Mouse (Mus musculus) heart, adult 11 months (tissue): ENCODE measurements at regions not wholly inside any gene's neighbourhood (a gene's known extent, or its start where the extent isn't known, plus 50 kb on each side); places are given as distances from the start of the nearest gene placed in this dataset.

Experiments used
- DNase-seq: peaks from one replicate; pipeline ENCODE4 v3.0.0; 2022

DNA sequence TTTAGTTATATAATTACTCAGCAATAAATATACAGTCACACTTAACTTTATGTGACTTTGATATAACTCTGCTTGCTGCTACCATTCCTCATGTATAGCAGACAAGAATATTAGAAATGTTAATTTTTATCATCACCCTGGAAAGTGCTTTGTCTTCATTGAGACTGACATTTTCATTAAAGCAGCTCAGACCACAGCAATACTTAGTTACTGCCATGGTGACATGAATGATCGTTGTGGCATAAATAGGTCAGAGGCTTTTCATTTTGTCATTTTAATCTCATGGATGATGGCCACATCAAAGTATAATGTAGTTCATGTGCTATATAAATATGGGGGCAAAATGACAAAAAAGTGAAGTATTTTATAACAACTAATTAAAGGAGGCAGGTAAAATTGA lies 498.1 kb downstream of the Slc22a22 start:
- DNase-seq: no peak

GRCm38 (mm10) chr15:56975446-56976433 lies 501.7 kb downstream of the Slc22a22 start:
- no peak for DNase-seq

DNA sequence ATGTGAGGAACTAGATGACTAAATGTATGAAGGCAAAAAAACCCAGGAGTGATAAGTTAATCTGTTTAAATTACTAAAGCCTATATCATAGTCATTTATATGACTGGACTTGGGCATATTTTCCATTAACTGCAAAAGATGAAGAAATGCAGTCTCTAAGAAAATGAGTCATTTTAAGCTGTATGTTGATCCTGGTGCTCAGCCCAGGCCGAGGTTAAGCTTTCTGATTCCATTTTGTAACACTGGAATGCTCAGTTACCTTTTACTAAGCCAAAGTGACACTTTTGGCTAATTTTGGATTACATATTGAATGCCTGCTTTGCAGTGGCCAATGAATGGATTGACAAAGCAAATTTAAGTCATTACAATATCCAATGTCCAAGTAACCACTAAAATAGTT lies 507.3 kb downstream of the Slc22a22 start:
- DNase-seq: no peak

DNA sequence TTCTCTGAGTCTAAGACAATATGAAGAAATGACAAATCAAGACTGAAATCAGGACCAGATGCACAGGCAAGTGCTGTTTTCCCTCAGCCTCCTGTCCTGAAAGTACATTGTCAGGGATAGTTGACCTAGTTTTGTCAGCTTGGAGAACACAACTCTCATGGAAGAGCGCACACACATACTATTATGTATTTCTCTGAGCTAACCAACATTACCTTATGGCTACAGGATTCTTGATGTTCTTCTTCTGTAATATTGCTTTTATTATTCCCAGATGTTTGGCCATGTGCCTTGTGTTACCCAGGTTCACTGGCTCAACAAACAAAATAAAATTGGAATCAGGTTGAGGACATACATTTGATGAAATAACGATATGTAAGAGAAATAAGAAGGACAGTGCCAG lies 521.1 kb downstream of the Slc22a22 start:
- DNase-seq: no peak

DNA sequence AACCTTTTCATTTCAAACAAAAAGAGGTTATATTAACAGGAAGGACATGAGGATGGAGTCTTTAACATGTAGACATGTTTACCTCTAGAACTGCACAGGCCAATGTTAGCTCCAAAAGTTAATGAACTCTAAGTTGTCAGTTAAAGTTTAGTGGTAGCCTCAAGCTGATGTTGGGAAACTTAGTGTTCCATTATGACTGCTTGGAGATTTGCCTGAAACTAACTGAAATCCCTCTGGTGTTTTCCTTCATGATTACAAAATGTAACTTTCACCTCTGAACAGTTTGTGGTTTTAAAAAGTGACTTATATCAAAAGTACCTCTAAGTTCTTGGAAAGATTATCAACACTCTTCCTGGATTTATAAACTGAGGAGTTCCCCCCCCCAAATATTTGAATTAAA lies 525.2 kb downstream of the Slc22a22 start:
- DNase-seq: no peak

- no peak for DNase-seq
Measured at GRCm38 (mm10) chr15:56950824-56951223, 526.6 kb downstream of the Slc22a22 start.

DNA sequence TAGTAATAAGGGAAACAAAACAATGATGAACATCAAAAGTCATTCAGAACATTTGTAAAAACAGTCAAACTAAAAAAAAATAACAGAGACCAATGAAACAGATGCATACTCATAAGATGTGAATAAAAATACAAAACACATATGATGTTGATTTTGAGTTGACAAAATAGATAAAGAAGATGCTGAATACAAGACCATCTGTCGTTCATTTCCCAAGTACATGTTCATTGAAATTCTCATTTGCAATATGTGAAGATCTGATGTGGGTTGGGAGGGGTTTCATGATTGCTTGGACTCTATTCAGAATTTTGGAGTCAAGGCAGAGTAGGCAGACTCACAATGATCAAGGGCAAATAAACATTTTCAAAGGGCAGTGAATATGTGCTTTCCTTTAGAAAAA lies 536.5 kb downstream of the Slc22a22 start:
- DNase-seq: no peak

- no peak for DNase-seq
Measured at GRCm38 (mm10) chr15:56896553-56896952, 580.9 kb downstream of the Slc22a22 start.

DNA sequence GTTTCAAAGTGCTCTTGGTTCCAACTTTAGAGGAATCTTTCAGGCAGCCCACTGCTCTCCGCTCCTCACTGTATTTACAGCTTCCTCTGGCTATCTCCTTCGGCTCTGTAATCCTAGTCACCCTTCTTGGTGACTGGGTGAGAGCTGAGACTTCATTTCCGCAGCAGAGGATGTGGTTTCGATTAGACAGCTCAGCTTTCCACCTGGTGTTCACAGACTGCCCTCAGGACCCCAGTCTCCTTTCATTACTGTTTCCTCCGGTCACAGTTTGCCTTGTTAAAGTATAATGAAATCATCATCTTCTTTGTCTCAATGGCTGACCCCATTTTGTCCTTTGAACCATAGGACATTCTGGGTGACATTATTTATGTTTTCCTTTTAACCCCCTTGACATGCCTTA lies 595.9 kb downstream of the Slc22a22 start:
- DNase-seq: no peak

GRCm38 (mm10) chr15:56865879-56866278 lies 611.5 kb downstream of the Slc22a22 start:
- no peak for DNase-seq

GRCm38 (mm10) chr15:56865035-56865804 lies 612.2 kb downstream of the Slc22a22 start:
- DNase-seq: no peak

DNA sequence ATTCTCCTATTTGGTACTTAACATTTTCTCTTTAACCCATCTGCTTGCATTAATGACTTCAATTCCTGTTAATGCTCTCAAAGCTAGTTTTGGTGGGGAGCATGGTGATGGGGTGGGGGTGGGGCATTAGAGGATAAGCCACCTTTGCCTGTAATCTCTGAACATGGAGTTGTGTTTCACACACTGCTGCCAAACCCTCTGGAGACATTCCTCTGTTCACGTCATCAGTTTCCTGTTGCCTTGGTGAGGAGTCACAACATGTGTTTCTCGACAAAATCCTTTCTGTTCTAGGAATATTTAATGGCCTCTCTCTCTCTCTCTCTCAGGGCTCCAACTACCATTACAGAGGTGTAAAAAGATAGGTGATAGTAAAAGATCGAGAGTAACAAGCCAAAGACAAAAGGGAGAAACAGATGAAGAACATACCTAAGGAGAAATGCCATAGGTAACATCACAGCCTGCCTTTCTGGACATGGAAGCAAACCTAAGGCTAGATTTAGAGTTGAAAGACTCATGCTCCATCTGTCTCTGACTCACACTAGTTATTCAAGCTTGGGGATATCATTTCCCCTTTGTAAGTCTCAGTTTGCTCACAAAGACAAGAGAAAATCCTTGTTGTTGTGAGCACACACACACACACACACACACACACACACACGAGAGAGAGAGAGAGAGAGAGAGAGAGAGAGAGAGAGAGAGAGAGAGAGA lies 618.6 kb downstream of the Slc22a22 start:
- no peak for DNase-seq

DNA sequence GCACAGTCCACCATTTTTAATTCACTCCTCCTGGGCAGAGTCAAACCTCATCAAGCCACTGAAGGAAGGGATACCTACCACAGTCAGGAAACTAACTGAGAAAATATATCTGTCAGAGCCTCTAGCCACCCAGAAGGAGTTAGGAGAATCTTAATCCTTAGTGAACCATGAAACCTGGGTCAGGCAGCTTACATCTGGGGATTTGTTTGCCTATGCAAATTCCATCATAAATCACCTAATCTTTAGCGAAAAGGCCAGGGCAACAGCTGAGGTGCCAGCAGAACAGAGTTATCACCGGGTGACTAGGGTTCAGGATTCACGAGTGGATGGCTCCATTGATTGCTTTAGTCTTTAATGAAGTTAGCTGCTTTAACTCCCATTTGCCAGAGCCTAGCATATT lies 619.3 kb downstream of the Slc22a22 start:
- DNase-seq: no peak

DNA sequence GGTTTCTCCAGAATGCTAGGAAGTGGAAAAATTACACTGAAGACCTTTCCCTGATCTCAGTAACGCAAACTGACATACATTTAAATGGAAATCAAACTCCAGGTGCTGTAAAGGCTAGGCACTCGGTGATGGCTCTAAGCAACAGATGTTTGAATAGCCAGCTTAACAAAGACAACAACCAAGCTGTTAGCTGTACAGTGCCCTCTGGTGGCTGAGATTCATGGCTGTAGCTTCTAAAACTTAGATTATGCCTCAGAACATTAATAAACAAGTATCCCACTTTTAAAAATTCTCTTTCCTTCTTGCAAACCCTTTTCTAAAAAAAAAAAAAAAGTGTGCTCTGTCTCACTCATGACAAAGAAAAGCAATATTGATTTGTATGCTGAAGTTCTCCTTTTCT lies 621.4 kb downstream of the Slc22a22 start:
- DNase-seq: peak; percentile 84

- DNase-seq: no peak
Measured at GRCm38 (mm10) chr15:56853106-56853505, 624.3 kb downstream of the Slc22a22 start.

DNA sequence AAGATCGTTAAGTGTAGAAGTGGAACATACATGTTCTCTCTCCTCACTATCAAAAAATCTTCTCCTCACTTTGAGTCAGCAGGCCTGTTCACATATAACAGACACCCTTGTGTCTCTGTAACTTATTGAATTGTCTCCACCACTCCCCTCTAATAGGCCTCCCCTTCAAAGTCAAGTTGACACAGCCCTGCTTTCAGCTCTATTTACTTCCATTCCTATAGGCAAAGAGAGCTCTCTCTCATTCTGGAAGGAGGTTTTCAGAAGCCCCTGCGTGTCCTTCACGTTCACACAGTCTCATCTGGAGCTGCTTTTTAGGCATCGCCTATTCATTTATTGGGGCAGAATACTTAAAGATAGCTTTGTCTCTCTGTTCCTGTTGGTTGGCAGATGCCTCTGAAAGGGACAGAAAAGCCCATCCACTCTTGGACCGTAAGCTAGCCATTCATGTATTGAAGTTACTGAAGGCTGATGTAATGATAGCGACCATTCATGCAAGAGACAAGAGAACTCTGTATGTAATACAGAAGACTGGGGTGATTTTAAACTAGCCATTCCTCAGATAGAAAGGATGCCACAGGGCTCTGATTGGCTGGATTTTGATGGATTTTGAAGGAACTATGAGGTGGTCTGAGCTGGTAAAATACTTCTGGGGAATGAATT lies 629.8 kb downstream of the Slc22a22 start:
- no peak for DNase-seq

- no peak for DNase-seq
Measured at GRCm38 (mm10) chr15:56844574-56844973, 632.9 kb downstream of the Slc22a22 start.

DNA sequence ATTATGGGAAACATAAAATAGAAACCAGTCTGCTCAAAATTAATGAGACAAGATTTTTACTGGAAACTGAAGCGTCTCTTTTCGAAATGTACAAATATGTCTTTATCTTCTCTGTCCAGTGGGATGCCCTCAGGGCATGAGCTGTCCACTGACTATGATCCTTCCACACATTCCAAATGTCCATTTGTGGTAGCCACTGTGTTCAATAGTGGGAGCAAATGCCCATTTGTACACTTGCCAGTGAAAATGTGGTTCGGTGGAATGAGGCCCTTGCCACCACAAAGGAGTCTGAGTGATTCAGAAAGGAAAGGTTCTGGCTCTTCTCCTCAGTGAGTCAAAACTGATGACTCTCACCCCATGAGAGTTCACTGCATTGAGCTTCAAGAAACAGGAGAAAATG lies 635.9 kb downstream of the Slc22a22 start:
- no peak for DNase-seq

DNA sequence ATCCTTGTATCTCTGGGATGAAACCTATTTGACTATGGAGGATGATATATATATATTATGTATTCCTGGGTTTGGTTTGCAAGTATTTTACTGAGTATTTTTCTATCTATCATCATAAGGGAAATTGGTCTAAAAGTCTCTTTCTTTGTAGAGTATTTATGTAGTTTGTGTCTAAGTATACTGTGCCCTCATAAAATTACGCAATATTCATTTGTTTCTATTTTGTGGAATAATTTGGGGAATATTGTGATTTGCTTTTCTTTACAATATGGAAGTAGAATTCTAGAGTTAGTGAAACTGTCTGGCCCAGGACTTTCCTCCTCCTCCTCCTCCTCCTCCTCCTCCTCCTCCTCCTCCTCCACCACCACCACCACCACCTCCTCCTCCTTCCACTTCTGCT lies 640.1 kb downstream of the Slc22a22 start:
- no peak for DNase-seq

DNA sequence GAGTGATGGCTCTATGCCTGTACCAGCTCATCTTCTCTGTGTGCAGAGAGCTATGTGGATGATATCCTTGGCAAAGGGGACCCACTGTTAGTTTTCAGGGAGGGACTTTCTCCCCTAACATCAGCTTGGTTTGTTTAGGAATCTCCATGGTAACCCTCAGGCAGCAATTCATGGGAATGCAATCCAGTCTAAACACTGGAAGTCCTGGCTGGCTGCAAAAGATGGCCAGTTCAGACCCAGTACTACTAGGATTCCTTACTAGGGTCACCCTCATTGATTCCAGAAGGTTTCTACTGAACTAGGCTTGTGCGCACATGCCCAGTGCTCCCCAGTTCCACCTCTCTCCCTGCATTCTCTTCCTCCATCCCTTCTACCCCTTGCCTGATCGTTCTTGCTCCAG lies 642.8 kb downstream of the Slc22a22 start:
- DNase-seq: peak; percentile 79

DNA sequence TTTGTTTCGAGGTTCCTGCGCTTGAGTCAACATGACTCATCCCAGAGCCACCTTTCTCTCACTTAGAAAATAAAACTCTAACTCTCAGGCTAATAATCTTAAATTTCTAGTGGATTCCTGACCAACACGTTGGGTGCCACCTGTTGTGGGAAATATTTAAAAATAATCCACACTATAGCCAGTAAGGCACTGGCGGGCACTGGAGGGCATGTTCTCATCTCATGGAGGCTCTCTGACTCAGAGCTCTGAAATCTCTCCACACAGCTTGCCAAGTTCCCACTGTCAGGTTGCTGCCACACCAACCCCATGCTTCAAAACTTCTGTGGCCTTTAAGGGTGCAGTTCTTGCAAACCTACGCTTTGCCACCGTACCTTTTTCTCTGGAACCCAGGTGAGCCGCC lies 644.8 kb downstream of the Slc22a22 start:
- peak; percentile 62 for DNase-seq

- no peak for DNase-seq
Measured at GRCm38 (mm10) chr15:56820977-56821579, 656.3 kb downstream of the Slc22a22 start.
